Mouse (Mus musculus): ENCODE data around the gene Syf2. TPM values are rescaled to one million over a fixed set of nuclear protein-coding genes. Genes with fewer than 3 reads are reported as not detected.

Gene Syf2
- 60.1 and 62.8 TPM in 2 replicates for polyA plus RNA-seq (2015; fragmentation: Nextera tagmentation; extraction: Ambion mirVana)

DNA sequence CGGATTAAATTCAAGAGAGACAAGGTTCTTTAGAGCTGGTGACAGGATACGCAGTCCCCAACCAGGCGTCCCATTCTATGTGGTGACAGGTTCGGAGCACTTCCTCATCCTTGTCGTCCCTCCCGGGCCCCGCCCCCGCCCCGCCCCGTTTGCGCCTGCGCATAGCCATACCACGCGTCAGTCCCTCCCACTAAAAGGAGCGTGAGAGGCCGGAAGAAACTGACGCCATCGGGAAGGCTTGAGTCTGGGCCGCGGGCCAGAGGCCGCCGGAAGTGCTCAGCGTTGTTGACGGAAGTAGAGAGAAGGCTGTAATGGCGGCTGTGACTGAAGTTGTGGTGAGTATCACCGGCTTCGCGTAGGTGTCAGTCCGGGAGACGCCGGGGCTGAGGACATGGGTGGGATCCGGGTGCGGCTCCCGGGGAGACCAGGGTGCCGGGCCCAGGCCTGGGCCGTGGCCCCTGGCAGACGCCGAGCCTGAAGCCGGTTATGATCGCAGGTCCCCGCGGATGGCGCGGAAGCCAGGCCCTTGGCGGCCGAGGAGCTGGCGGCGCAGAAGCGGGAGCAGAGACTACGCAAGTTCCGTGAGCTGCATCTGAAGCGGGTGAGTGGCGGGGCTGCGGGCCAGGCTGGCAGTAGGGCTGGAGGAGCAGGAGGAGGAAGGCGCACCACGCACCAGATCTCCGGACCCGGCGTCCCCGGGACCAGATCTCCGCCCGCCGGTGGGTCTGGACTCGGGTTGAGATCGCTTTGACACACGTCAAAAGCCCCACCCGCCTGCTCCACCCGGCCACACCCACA, at the start of gene Syf2:
TSS of gene Syf2 (plus strand) at position 215 of the 798 bp plus-strand sequence.

GRCm38 (mm10) chr4:134914864-134915209, 15.9 kb upstream of the Syf2 start, which contains the start of gene Tmem50a:
Tmem50a (minus strand) TSS chr4:134915024.

DNA sequence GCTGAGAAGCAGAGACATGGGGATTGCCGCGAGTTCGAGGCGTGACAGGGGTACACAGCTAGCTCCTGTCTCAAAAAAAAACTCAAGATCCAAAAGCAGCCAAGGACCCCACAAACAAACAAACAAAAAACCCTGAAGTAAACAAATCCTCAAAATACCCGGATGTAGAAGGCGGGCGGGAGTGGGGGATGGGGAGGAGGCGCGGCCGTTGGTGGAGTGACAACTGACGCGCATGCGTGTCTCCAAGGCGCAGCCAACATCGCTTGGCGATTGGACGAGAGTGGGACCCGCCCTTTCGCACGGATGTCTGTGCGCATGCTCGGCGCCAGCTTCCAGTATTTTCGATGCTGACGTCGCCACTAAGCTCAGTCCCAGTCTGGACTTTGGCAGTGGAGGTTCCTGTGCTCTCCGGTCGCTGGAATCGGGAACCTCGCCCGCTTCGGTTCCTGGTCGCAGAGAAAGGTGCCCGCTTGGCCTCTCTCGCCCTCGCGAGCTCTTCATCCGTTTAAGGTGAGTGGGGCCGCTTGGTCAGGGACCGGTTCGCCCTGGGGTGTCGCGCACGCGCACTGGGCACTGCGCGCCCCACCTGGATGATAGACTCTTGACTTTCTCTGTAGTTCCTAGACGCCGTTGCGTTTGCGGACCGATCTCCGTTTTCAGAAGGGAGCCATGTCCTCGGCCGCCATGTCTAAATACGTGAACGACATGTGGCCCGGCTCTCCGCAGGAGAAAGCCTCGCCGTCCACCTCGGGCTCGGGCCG, 7.3 kb upstream of the Syf2 start, which contains the start of gene Rsrp1:
TSS of gene Rsrp1 (plus strand) at position 335 of the 761 bp plus-strand sequence.

Other genes starting within 250 kb of the Syf2 start
- 6.7 and 6.8 TPM in 2 replicates for gene Man1c1, start 226.6 kb upstream of the Syf2 start, polyA plus RNA-seq (2015; fragmentation: Nextera tagmentation; extraction: Ambion mirVana)
- 2.9 and 3.8 TPM in 2 replicates for gene Ldlrap1, start 162.9 kb upstream of the Syf2 start, polyA plus RNA-seq (2015; fragmentation: Nextera tagmentation; extraction: Ambion mirVana)
- gene Maco1, start 77.6 kb upstream of the Syf2 start, polyA plus RNA-seq (2015; fragmentation: Nextera tagmentation; extraction: Ambion mirVana), result 67.2 and 70.2 TPM in 2 replicates
- 1.2 and 1.5 TPM in 2 replicates for gene Rhd, start 66.4 kb upstream of the Syf2 start, polyA plus RNA-seq (2015; fragmentation: Nextera tagmentation; extraction: Ambion mirVana)
- 218 and 241 TPM in 2 replicates for gene Tmem50a, start 15.9 kb upstream of the Syf2 start, polyA plus RNA-seq (2015; fragmentation: Nextera tagmentation; extraction: Ambion mirVana)
- gene Rsrp1, start 7.3 kb upstream of the Syf2 start, polyA plus RNA-seq (2015; fragmentation: Nextera tagmentation; extraction: Ambion mirVana), result 264 and 337 TPM in 2 replicates
- gene Runx3, start 189.8 kb downstream of the Syf2 start, polyA plus RNA-seq (2015; fragmentation: Nextera tagmentation; extraction: Ambion mirVana), result 0.08 TPM in 1 of 2 replicates, not detected in the other